ENCODE assay signal across 12 mouse cellular contexts in genomic region chr11:20025899-20026298, GRCm38 (mm10).
DNase-seq lines count a peak whose midpoint lies in the region; ATAC-seq and TF ChIP-seq lines count a peak whose summit lies in the region.
"Had no signal": no experiment of that assay in that cellular context is flagged by ENCODE, and none has a peak within 500 bp of the region (broad histone marks: within the 10 kb centered on the region; RNA-seq: fewer than 3 reads in every experiment).

No protein-coding gene starts in this region.

- H3K4me3 ChIP-seq in kidney, embryonic 16.5 days (ENCODE audit: low read length), result no peak overlapping the region
- no peak overlapping the region for H3K4me3 ChIP-seq in kidney, postnatal 0 days (replicated peaks; ENCODE audit: low read depth, low read length)
- H3K4me3 ChIP-seq: forebrain, embryonic 15.5 days; hindbrain, embryonic 15.5 days; limb, embryonic 10.5 days; megakaryocyte, embryonic 14.5 days had no signal

- no peak overlapping the region for H3K4me2 ChIP-seq in kidney, embryonic 16.5 days (replicated peaks; ENCODE audit: low read depth, low read length)
- H3K4me2 ChIP-seq in kidney, postnatal 0 days (ENCODE audit: low read length), result no peak overlapping the region
- H3K4me2 ChIP-seq: forebrain, embryonic 15.5 days; hindbrain, embryonic 15.5 days had no signal

- peak; percentile 14 for DNase-seq in CD4-positive, CD25-positive, alpha-beta regulatory T cell, adult 2 months (ENCODE audit: low read depth, low spot score)
- peak; percentile 41 for DNase-seq in kidney, adult 11 months
- DNase-seq in embryo, embryonic 10 days (ENCODE audit: low spot score), result peak; percentile 33
- DNase-seq in kidney, postnatal 0 days (ENCODE audit: low spot score), result peak; percentile 46
- DNase-seq in frontal cortex, postnatal 36 days (ENCODE audit: low spot score in 2 of 2), result no peak
- DNase-seq in right cerebral cortex, postnatal 36 days (ENCODE audit: low spot score in 2 of 2), result no peak

- no peak overlapping the region for H3K27ac ChIP-seq in kidney, embryonic 16.5 days (ENCODE audit: low read length)
- no peak overlapping the region for H3K27ac ChIP-seq in kidney, postnatal 0 days
- H3K27ac ChIP-seq: forebrain, embryonic 15.5 days; hindbrain, embryonic 15.5 days; limb, embryonic 10.5 days had no signal

- ATAC-seq in CD4-positive, CD25-positive, alpha-beta regulatory T cell, adult 4 months, result no peak
- ATAC-seq in kidney, embryonic 16.5 days (ENCODE audit: low FRiP score, low TSS enrichment), result no peak; the same call in 1 of the 2 replicates
- ATAC-seq in kidney, postnatal 0 days (replicated peaks; ENCODE audit: low FRiP score, low read depth), result peak; percentile 41; the same call in 1 of the 2 replicates
- ATAC-seq: forebrain, embryonic 15.5 days had no signal

- H3K27me3 ChIP-seq in kidney, embryonic 16.5 days (ENCODE audit: insufficient read depth, low read length), result no peaks in the 10 kb centered on the region
- no peaks in the 10 kb centered on the region for H3K27me3 ChIP-seq in kidney, postnatal 0 days (ENCODE audit: insufficient read depth, low read length)
- H3K27me3 ChIP-seq: forebrain, embryonic 15.5 days; hindbrain, embryonic 15.5 days; megakaryocyte, embryonic 14.5 days had no signal

- H3K9me3 ChIP-seq in kidney, embryonic 16.5 days (ENCODE audit: low read length), result peaks cover 9% of the 10 kb centered on the region
- peaks cover 8% of the 10 kb centered on the region; the same call in 1 of the 2 replicates for H3K9me3 ChIP-seq in kidney, postnatal 0 days (replicated peaks; ENCODE audit: low read length)

- H3K9ac ChIP-seq in kidney, embryonic 16.5 days (replicated peaks; ENCODE audit: low read length), result no peak overlapping the region
- no peak overlapping the region for H3K9ac ChIP-seq in kidney, postnatal 0 days (ENCODE audit: low read depth, low read length)
- H3K9ac ChIP-seq: forebrain, embryonic 15.5 days; hindbrain, embryonic 15.5 days had no signal

- 29% methylated on average over 11 of the region's 11 CpGs for WGBS in kidney, embryonic 16.5 days
- WGBS in kidney, postnatal 0 days, result 34% methylated on average over 11 of the region's 11 CpGs

- peak; percentile 31; the same call in 1 of the 2 replicates for TF ChIP-seq CTCF in kidney, postnatal 0 days (IDR thresholded peaks at IDR 0.05; ENCODE audit: low read depth)

- H3K4me1 ChIP-seq in kidney, embryonic 16.5 days (ENCODE audit: insufficient read depth, low read length), result no peaks in the 10 kb centered on the region
- no peaks in the 10 kb centered on the region for H3K4me1 ChIP-seq in kidney, postnatal 0 days (replicated peaks; ENCODE audit: insufficient read depth, low read length)
- H3K4me1 ChIP-seq: forebrain, embryonic 15.5 days; hindbrain, embryonic 15.5 days had no signal

- H3K36me3 ChIP-seq in kidney, embryonic 16.5 days (ENCODE audit: insufficient read depth, low read length), result peaks cover 19% of the 10 kb centered on the region
- H3K36me3 ChIP-seq in kidney, postnatal 0 days (ENCODE audit: insufficient read depth, low read length), result peaks cover 11% of the 10 kb centered on the region

Comparison
In these comparisons a context has a peak if more than half of its experiments do, and no peak if none do; other contexts are left out.
1. DNase-seq: peak in CD4-positive, CD25-positive, alpha-beta regulatory T cell, adult 2 months (single experiment), kidney, adult 11 months (single experiment), embryo, embryonic 10 days (single experiment) and kidney, postnatal 0 days (single experiment); none in frontal cortex, postnatal 36 days (0 of 2) and right cerebral cortex, postnatal 36 days (0 of 2).